8 mouse cellular contexts compared by ENCODE assay signal in genomic region chr7:81214153-81214907, GRCm38 (mm10). TPM values are rescaled to one million over a fixed set of nuclear protein-coding genes. Genes with fewer than 3 reads are reported as not detected.
DNase-seq lines count a peak whose midpoint lies in the region; ATAC-seq and TF ChIP-seq lines count a peak whose summit lies in the region.

No protein-coding gene starts in this region.

- peaks cover 3% of the 10 kb centered on the region; the same call in 1 of the 2 replicates for H3K4me1 ChIP-seq in lung, adult 2 months (ENCODE audit: control insufficient read depth, insufficient read depth, low read length)
- H3K4me1 ChIP-seq in embryonic fibroblast, embryonic 13.5 days (ENCODE audit: control insufficient read depth, insufficient read depth, low read length), result no peaks in the 10 kb centered on the region
- peaks cover 6% of the 10 kb centered on the region; the same call in 1 of the 2 replicates for H3K4me1 ChIP-seq in limb, embryonic 11.5 days (ENCODE audit: control insufficient read depth, insufficient read depth, low read length)
- peaks cover 21% of the 10 kb centered on the region for H3K4me1 ChIP-seq in neural tube, embryonic 15.5 days

- 10% methylated on average over 39 of the region's 40 CpGs for WGBS in lung, adult 2 months
- WGBS in limb, embryonic 11.5 days, result 4% methylated on average over 40 of the region's 40 CpGs
- 4% methylated on average over 40 of the region's 40 CpGs for WGBS in neural tube, embryonic 15.5 days

- peak overlapping the region; percentile 66 for H3K4me2 ChIP-seq in limb, embryonic 11.5 days (ENCODE audit: low read depth, severe bottlenecking)
- peak overlapping the region; percentile 61 for H3K4me2 ChIP-seq in neural tube, embryonic 15.5 days

- peak overlapping the region; percentile 80 for H3K4me3 ChIP-seq in lung, adult 2 months (replicated peaks; ENCODE audit: extremely low read depth, low read depth, low read length)
- H3K4me3 ChIP-seq in embryonic fibroblast, embryonic 13.5 days (ENCODE audit: insufficient read depth, low read length), result peak overlapping the region; percentile 54
- H3K4me3 ChIP-seq in limb, embryonic 11.5 days (ENCODE audit: low read depth, low read length), result peak overlapping the region; percentile 38
- H3K4me3 ChIP-seq in neural tube, embryonic 15.5 days (replicated peaks), result peak overlapping the region; percentile 48

- no peaks in the 10 kb centered on the region for H3K36me3 ChIP-seq in limb, embryonic 11.5 days (ENCODE audit: control insufficient read depth, insufficient read depth, low read length)
- no peaks in the 10 kb centered on the region for H3K36me3 ChIP-seq in neural tube, embryonic 15.5 days

- H3K27ac ChIP-seq in embryonic fibroblast, embryonic 13.5 days (ENCODE audit: insufficient read depth, low read length), result no peak overlapping the region
- H3K27ac ChIP-seq in limb, embryonic 11.5 days (replicated peaks; ENCODE audit: low read depth, low read length), result no peak overlapping the region
- no peak overlapping the region for H3K27ac ChIP-seq in neural tube, embryonic 15.5 days (replicated peaks)

- peaks cover 27% of the 10 kb centered on the region for H3K27me3 ChIP-seq in limb, embryonic 11.5 days (ENCODE audit: control insufficient read depth, insufficient read depth, low read length)
- H3K27me3 ChIP-seq in neural tube, embryonic 15.5 days (replicated peaks), result peaks cover 58% of the 10 kb centered on the region

- no peaks in the 10 kb centered on the region for H3K9me3 ChIP-seq in limb, embryonic 11.5 days (ENCODE audit: control insufficient read depth, low read length)
- H3K9me3 ChIP-seq in neural tube, embryonic 15.5 days (replicated peaks), result no peaks in the 10 kb centered on the region

- no peak for DNase-seq in lung, adult 2 months
- DNase-seq in lung, postnatal 10 days, result no peak
- DNase-seq in limb, embryonic 11.5 days (ENCODE audit: low spot score), result peak; percentile 54
- no peak for DNase-seq in yolk sac, embryonic 10.5 days (ENCODE audit: low spot score)
- no peak for DNase-seq in thymus, postnatal 0 days (ENCODE audit: low spot score)
- DNase-seq in spleen, postnatal 36 days (ENCODE audit: low spot score in 2 of 2), result no peak

- TF ChIP-seq POLR2A in lung, adult 2 months (IDR thresholded peaks at IDR 0.05; ENCODE audit: borderline replicate concordance, extremely low read depth, low read depth, low read length), result no peak
- no peak for TF ChIP-seq POLR2A in embryonic fibroblast, embryonic 13.5 days (IDR thresholded peaks at IDR 0.05; ENCODE audit: low read depth, low read length)

- no peak for TF ChIP-seq CTCF in lung, adult 2 months (IDR thresholded peaks at IDR 0.05; ENCODE audit: insufficient read depth, low read length)
- no peak for TF ChIP-seq CTCF in embryonic fibroblast, embryonic 13.5 days (IDR thresholded peaks at IDR 0.05; ENCODE audit: borderline replicate concordance, insufficient read depth, low read length)

- no peak for ATAC-seq in limb, embryonic 11.5 days (ENCODE audit: insufficient number of reproducible peaks, low FRiP score, low TSS enrichment, low read depth)
- ATAC-seq in neural tube, embryonic 15.5 days (ENCODE audit: low FRiP score), result no peak

- H3K9ac ChIP-seq in limb, embryonic 11.5 days (ENCODE audit: low read length), result no peak overlapping the region; the same call in 1 of the 2 replicates
- peak overlapping the region; percentile 26; the same call in 1 of the 2 replicates for H3K9ac ChIP-seq in neural tube, embryonic 15.5 days (replicated peaks)

RNA-seq across cellular contexts. Expression of gene Pde8a, which starts 0.9 kb away (rescaled TPM):
- polyA plus RNA-seq in lung, adult 2 months (2012; rRNA removed), result 11.1 and 14.4 TPM in 2 replicates
- 20.8 and 30.6 TPM in 2 replicates for polyA plus RNA-seq in embryonic fibroblast, embryonic 13.5 days (2011; ENCODE audit: insufficient read length, low read depth, missing spikeins)
- 3.5 and 4.4 TPM in 2 replicates for polyA plus RNA-seq in limb, embryonic 11.5 days (2014; fragmentation: Nextera tagmentation; extraction: Ambion mirVana)
- polyA plus RNA-seq in neural tube, embryonic 15.5 days (2015; fragmentation: Nextera tagmentation; extraction: Ambion mirVana), result 2.5 TPM in 2 replicates
- polyA plus RNA-seq in thymus, postnatal 0 days (2015; fragmentation: Nextera tagmentation; extraction: Ambion mirVana), result 1.2 TPM in 2 replicates
